Mouse (Mus musculus): ENCODE measurements around the gene Eif2b3. TPM values are rescaled to one million over a fixed set of nuclear protein-coding genes. Genes with fewer than 3 reads are reported as not detected.

The Eif2b3 gene
- polyA plus RNA-seq, 2 experiments, result 30.0 to 45.0 TPM

GRCm38 (mm10) chr4:116989731-116990130, 29.5 kb upstream of the Eif2b3 start:
- H3K27ac ChIP-seq (replicated peaks; ENCODE audit: low read depth, low read length), result no peak overlapping the region
- H3K27me3 ChIP-seq (ENCODE audit: control insufficient read depth, insufficient read depth, low read length), result no peaks in the 10 kb centered on the region
- 72% methylated on average over 6 of the region's 6 CpGs for WGBS
- no peak for TF ChIP-seq POLR2A (IDR thresholded peaks at IDR 0.05; ENCODE audit: borderline replicate concordance, extremely low read depth, insufficient read depth, insufficient read length)
- H3K4me1 ChIP-seq (ENCODE audit: control insufficient read depth, insufficient read depth, low read length), result no peaks in the 10 kb centered on the region; the same call in 1 of the 2 replicates
- DNase-seq (ENCODE audit: low spot score) (no peak), ATAC-seq (ENCODE audit: low FRiP score, low read depth) (no peak)
- H3K4me3 ChIP-seq (replicated peaks; ENCODE audit: low read length), result no peak overlapping the region
- H3K9ac ChIP-seq (ENCODE audit: low read depth, low read length, severe bottlenecking), result no peak overlapping the region
- H3K36me3 ChIP-seq (ENCODE audit: control insufficient read depth, insufficient read depth, low read length), result peaks cover 17% of the 10 kb centered on the region
- H3K9me3 ChIP-seq (ENCODE audit: control insufficient read depth, low read length), result no peaks in the 10 kb centered on the region
- no peak overlapping the region for H3K4me2 ChIP-seq (replicated peaks; ENCODE audit: low read depth, low read length, severe bottlenecking)

GRCm38 (mm10) chr4:116991366-116991765, 27.8 kb upstream of the Eif2b3 start:
- 12% methylated on average over 7 of the region's 7 CpGs for WGBS

GRCm38 (mm10) chr4:116993672-116994621, 25.3 kb upstream of the Eif2b3 start, which contains the start of gene Urod:
Urod (minus strand) TSS chr4:116994413.
- Histone ChIP-seq H3K9me3 (ENCODE audit: control insufficient read depth, low read length) (no peaks in the 10 kb centered on the region), H3K4me1 (ENCODE audit: control insufficient read depth, insufficient read depth, low read length) (peaks cover 8% of the 10 kb centered on the region), H3K4me3 (replicated peaks; ENCODE audit: low read length) (peak within 1 kb of the TSS; percentile 90), H3K27ac (replicated peaks; ENCODE audit: low read depth, low read length) (peak within 1 kb of the TSS; percentile 61), H3K9ac (ENCODE audit: low read depth, low read length, severe bottlenecking) (peak within 1 kb of the TSS; percentile 75), H3K36me3 (ENCODE audit: control insufficient read depth, insufficient read depth, low read length) (peaks cover 23% of the 10 kb centered on the region), H3K27me3 (ENCODE audit: control insufficient read depth, insufficient read depth, low read length) (no peaks in the 10 kb centered on the region), H3K4me2 (replicated peaks; ENCODE audit: low read depth, low read length, severe bottlenecking) (peak within 1 kb of the TSS; percentile 99)
- TF ChIP-seq POLR2A (IDR thresholded peaks at IDR 0.05; ENCODE audit: borderline replicate concordance, extremely low read depth, insufficient read depth, insufficient read length), result no peak
- DNase-seq (ENCODE audit: low spot score) (peak; percentile 98), ATAC-seq (ENCODE audit: low FRiP score, low read depth) (peak; percentile 96)
- 1% methylated on average over 38 of the region's 38 CpGs for WGBS

More at GRCm38 (mm10) chr4:116991366-116991765, 27.8 kb upstream of the Eif2b3 start:
- H3K4me1 ChIP-seq (ENCODE audit: control insufficient read depth, insufficient read depth, low read length), result peaks cover 8% of the 10 kb centered on the region
- no peak overlapping the region for H3K4me2 ChIP-seq (replicated peaks; ENCODE audit: low read depth, low read length, severe bottlenecking)
- no peaks in the 10 kb centered on the region for H3K9me3 ChIP-seq (ENCODE audit: control insufficient read depth, low read length)
- H3K36me3 ChIP-seq (ENCODE audit: control insufficient read depth, insufficient read depth, low read length), result peaks cover 17% of the 10 kb centered on the region
- H3K4me3 ChIP-seq (replicated peaks; ENCODE audit: low read length), result no peak overlapping the region
- no peak for ATAC-seq (ENCODE audit: low FRiP score, low read depth)
- DNase-seq (ENCODE audit: low spot score), result peak; percentile 78
- no peak overlapping the region for H3K27ac ChIP-seq (replicated peaks; ENCODE audit: low read depth, low read length)
- H3K9ac ChIP-seq (ENCODE audit: low read depth, low read length, severe bottlenecking), result no peak overlapping the region
- H3K27me3 ChIP-seq (ENCODE audit: control insufficient read depth, insufficient read depth, low read length), result no peaks in the 10 kb centered on the region
- no peak for TF ChIP-seq POLR2A (IDR thresholded peaks at IDR 0.05; ENCODE audit: borderline replicate concordance, extremely low read depth, insufficient read depth, insufficient read length)

- H3K9ac ChIP-seq (ENCODE audit: low read depth, low read length, severe bottlenecking), result peak within 1 kb of the TSS; percentile 75
- peaks cover 25% of the 10 kb centered on the region for H3K36me3 ChIP-seq (ENCODE audit: control insufficient read depth, insufficient read depth, low read length)
- H3K9me3 ChIP-seq (ENCODE audit: control insufficient read depth, low read length), result no peaks in the 10 kb centered on the region
- H3K27ac ChIP-seq (replicated peaks; ENCODE audit: low read depth, low read length), result peak within 1 kb of the TSS; percentile 61
- 1% methylated on average over 43 of the region's 58 CpGs for WGBS
- TF ChIP-seq POLR2A (IDR thresholded peaks at IDR 0.05; ENCODE audit: borderline replicate concordance, extremely low read depth, insufficient read depth, insufficient read length), result no peak
- peaks cover 8% of the 10 kb centered on the region for H3K4me1 ChIP-seq (ENCODE audit: control insufficient read depth, insufficient read depth, low read length)
- no peaks in the 10 kb centered on the region for H3K27me3 ChIP-seq (ENCODE audit: control insufficient read depth, insufficient read depth, low read length)
- peak within 1 kb of the TSS; percentile 99 for H3K4me2 ChIP-seq (replicated peaks; ENCODE audit: low read depth, low read length, severe bottlenecking)
- ATAC-seq (ENCODE audit: low FRiP score, low read depth), result peak; percentile 62
- peak within 1 kb of the TSS; percentile 90 for H3K4me3 ChIP-seq (replicated peaks; ENCODE audit: low read length)
- peak; percentile 67 for DNase-seq (ENCODE audit: low spot score)
Observed at GRCm38 (mm10) chr4:116995131-116995797, 23.9 kb upstream of the Eif2b3 start, which contains the start of gene Hectd3. Hectd3 (plus strand) TSS chr4:116995317.

- Histone ChIP-seq H3K27ac (replicated peaks; ENCODE audit: low read depth, low read length) (no peak overlapping the region), H3K9me3 (ENCODE audit: control insufficient read depth, low read length) (no peaks in the 10 kb centered on the region), H3K27me3 (ENCODE audit: control insufficient read depth, insufficient read depth, low read length) (no peaks in the 10 kb centered on the region), H3K4me2 (replicated peaks; ENCODE audit: low read depth, low read length, severe bottlenecking) (peak overlapping the region; percentile 99), H3K9ac (ENCODE audit: low read depth, low read length, severe bottlenecking) (peak overlapping the region; percentile 75), H3K36me3 (ENCODE audit: control insufficient read depth, insufficient read depth, low read length) (peaks cover 25% of the 10 kb centered on the region), H3K4me1 (ENCODE audit: control insufficient read depth, insufficient read depth, low read length) (peaks cover 8% of the 10 kb centered on the region), H3K4me3 (replicated peaks; ENCODE audit: low read length) (peak overlapping the region; percentile 90)
- ATAC-seq (ENCODE audit: low FRiP score, low read depth) (no peak; the same call in 1 of the 2 replicates), DNase-seq (ENCODE audit: low spot score) (peak; percentile 33)
- 1% methylated on average over 16 of the region's 16 CpGs for WGBS
- TF ChIP-seq POLR2A (IDR thresholded peaks at IDR 0.05; ENCODE audit: borderline replicate concordance, extremely low read depth, insufficient read depth, insufficient read length), result no peak
Observed at GRCm38 (mm10) chr4:116995798-116996135, 23.4 kb upstream of the Eif2b3 start.
